Mouse (Mus musculus) lung, adult 2 months (tissue): ENCODE data around the gene Gm43738.

Source experiments
- CTCF ChIP-seq: fragments of 200-500 bp; IDR thresholded peaks from 2 replicates; pipeline ENCODE4 v1.5.1; 2011; ENCODE audit warnings: mild to moderate bottlenecking, low read length, control low read depth; ENCODE audit not compliant: insufficient read depth
- POLR2A ChIP-seq: fragments of 200-500 bp; IDR thresholded peaks from 2 replicates; pipeline ENCODE4 v1.6.1; 2011; ENCODE audit warnings: low read depth, mild to moderate bottlenecking, control low read depth, low read length, borderline replicate concordance; ENCODE audit errors: extremely low read depth

DNA sequence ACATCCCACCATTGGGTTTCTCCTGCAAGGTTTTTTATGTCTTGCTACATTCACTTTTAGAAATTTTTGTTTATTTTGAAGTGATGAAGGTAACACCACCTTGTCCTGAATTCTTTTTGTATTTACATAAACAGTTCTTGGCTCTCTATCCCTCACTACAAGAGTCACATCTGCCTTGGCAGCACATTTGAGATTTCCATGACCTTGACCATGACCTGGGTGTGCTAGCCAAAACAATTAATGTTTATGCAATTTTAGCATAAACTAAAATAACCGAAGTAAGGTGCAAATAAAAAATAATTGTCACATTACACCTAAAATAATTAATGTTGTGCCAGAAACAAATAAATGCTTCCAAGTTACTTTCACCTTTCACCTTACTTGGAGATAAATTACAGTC lies 7.2 kb upstream of the Gm43738 start:
- TF ChIP-seq CTCF: no peak
- no peak for TF ChIP-seq POLR2A
